ENCODE assay signal across 17 mouse cellular contexts in the genomic region with DNA sequence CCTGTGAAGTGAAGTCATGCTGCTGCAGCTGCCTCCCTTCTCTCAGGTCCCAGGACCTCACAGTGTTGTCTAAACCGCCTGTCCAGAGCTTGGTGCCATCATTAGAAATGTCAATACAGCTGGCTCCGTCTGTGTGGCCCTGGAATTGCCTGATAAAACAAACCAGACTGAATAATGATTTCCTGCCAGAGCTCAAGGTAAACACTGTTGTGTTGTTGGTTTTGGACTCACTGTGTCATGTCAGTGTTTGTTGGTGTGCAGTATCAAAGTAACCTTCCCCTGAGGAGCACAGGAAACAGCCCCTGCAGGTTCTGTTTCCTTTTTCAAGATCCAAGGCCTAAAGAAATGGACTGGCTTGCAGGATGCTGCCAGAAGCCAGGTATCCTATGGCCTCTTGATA.
A peak's percentile ranks its signal among the peaks of the same experiment; 100 is the strongest.
DNase-seq lines count a peak whose midpoint lies in the region; ATAC-seq and TF ChIP-seq lines count a peak whose summit lies in the region.
"Had no signal": no experiment of that assay in that cellular context is flagged by ENCODE, and none has a peak within 500 bp of the region (broad histone marks: within the 10 kb centered on the region; RNA-seq: fewer than 3 reads in every experiment).

No protein-coding gene starts in this region.

- no peak overlapping the region for H3K27ac ChIP-seq in hindbrain, embryonic 10.5 days
- no peak overlapping the region for H3K27ac ChIP-seq in hindbrain, embryonic 11.5 days (ENCODE audit: low read depth, low read length)
- H3K27ac ChIP-seq in liver, embryonic 13.5 days: no peak overlapping the region
- H3K27ac ChIP-seq in thymus, adult 2 months (ENCODE audit: control insufficient read depth, insufficient read depth, low read length): no peak overlapping the region
- H3K27ac ChIP-seq: hindbrain, embryonic 15.5 days; left cerebral cortex, adult 2 months; midbrain, embryonic 12.5 days had no signal

- no peaks in the 10 kb centered on the region for H3K27me3 ChIP-seq in hindbrain, embryonic 10.5 days (ENCODE audit: insufficient read depth, poor library complexity, severe bottlenecking)
- no peaks in the 10 kb centered on the region for H3K27me3 ChIP-seq in hindbrain, embryonic 11.5 days (ENCODE audit: control insufficient read depth, insufficient read depth, low read length)
- H3K27me3 ChIP-seq in liver, embryonic 13.5 days: no peaks in the 10 kb centered on the region
- H3K27me3 ChIP-seq in thymus, adult 2 months (ENCODE audit: control insufficient read depth, insufficient read depth, low read length): no peaks in the 10 kb centered on the region
- H3K27me3 ChIP-seq: hindbrain, embryonic 15.5 days; midbrain, embryonic 12.5 days had no signal

- H3K4me2 ChIP-seq in hindbrain, embryonic 11.5 days (replicated peaks; ENCODE audit: low read depth, low read length): no peak overlapping the region
- no peak overlapping the region for H3K4me2 ChIP-seq in liver, embryonic 13.5 days
- H3K4me2 ChIP-seq: hindbrain, embryonic 15.5 days; midbrain, embryonic 12.5 days had no signal

- peaks cover 94% of the 10 kb centered on the region for H3K36me3 ChIP-seq in hindbrain, embryonic 10.5 days
- H3K36me3 ChIP-seq in hindbrain, embryonic 11.5 days (ENCODE audit: control insufficient read depth, insufficient read depth, low read length): peaks cover 2% of the 10 kb centered on the region; the same call in 1 of the 2 replicates
- peaks cover 58% of the 10 kb centered on the region for H3K36me3 ChIP-seq in liver, embryonic 13.5 days
- no peaks in the 10 kb centered on the region for H3K36me3 ChIP-seq in thymus, adult 2 months (ENCODE audit: control insufficient read depth, insufficient read depth, low read length)

- TF ChIP-seq POLR2A in thymus, adult 2 months (IDR thresholded peaks at IDR 0.05; ENCODE audit: control insufficient read depth, extremely low read depth, insufficient read depth, low read length, poor library complexity): no peak

- no peaks in the 10 kb centered on the region for H3K9me3 ChIP-seq in hindbrain, embryonic 10.5 days
- H3K9me3 ChIP-seq in hindbrain, embryonic 11.5 days (ENCODE audit: control insufficient read depth, low read length): no peaks in the 10 kb centered on the region
- no peaks in the 10 kb centered on the region for H3K9me3 ChIP-seq in liver, embryonic 13.5 days (replicated peaks)
- H3K9me3 ChIP-seq: hindbrain, embryonic 15.5 days; midbrain, embryonic 12.5 days had no signal

- no peak overlapping the region for H3K4me3 ChIP-seq in hindbrain, embryonic 10.5 days
- H3K4me3 ChIP-seq in hindbrain, embryonic 11.5 days (ENCODE audit: low read depth, low read length): no peak overlapping the region
- no peak overlapping the region for H3K4me3 ChIP-seq in liver, embryonic 13.5 days (replicated peaks)
- H3K4me3 ChIP-seq in thymus, adult 2 months (ENCODE audit: control insufficient read depth, insufficient read depth, low read length): no peak overlapping the region
- H3K4me3 ChIP-seq: hindbrain, embryonic 15.5 days; left cerebral cortex, adult 2 months; midbrain, embryonic 12.5 days; myocyte had no signal

- WGBS in hindbrain, embryonic 10.5 days: 66% methylated on average over 2 of the region's 2 CpGs
- WGBS in hindbrain, embryonic 11.5 days: 51% methylated on average over 2 of the region's 2 CpGs
- WGBS in liver, embryonic 13.5 days (ENCODE audit: insufficient replicate concordance): 38% methylated on average over 2 of the region's 2 CpGs
- 90% methylated on average over 2 of the region's 2 CpGs for WGBS in thymus, adult 2 months

- no peak for ATAC-seq in hindbrain, embryonic 11.5 days (ENCODE audit: low FRiP score)
- peak; percentile 65 for ATAC-seq in liver, embryonic 13.5 days (ENCODE audit: low read depth)
- ATAC-seq: CD4-positive, CD25-positive, alpha-beta regulatory T cell, adult 4 months had no signal

- no peak for TF ChIP-seq CTCF in thymus, adult 2 months (IDR thresholded peaks at IDR 0.05; ENCODE audit: borderline replicate concordance, control insufficient read depth, extremely low read depth, insufficient read depth, low read length, poor library complexity)

- peak; percentile 6 for DNase-seq in hindbrain, embryonic 10.5 days (ENCODE audit: low spot score)
- no peak for DNase-seq in hindbrain, embryonic 11.5 days (ENCODE audit: low spot score)
- peak; percentile 20 for DNase-seq in embryo, embryonic 9.5 days (ENCODE audit: extremely low spot score)
- DNase-seq in liver, embryonic 13.5 days: no peak
- peak; percentile 44 for DNase-seq in lung, postnatal 25 days (ENCODE audit: low spot score)
- DNase-seq in spleen, postnatal 14 days (ENCODE audit: low spot score in 2 of 2): no peak
- no peak for DNase-seq in adrenal gland, postnatal 36 days
- DNase-seq in thymus, adult 2 months: no peak
- DNase-seq: cerebellum, adult 9-10 months; gastrocnemius, postnatal 36 days; right cerebral cortex, postnatal 25 days; thymus, postnatal 14 days had no signal

- H3K4me1 ChIP-seq in hindbrain, embryonic 10.5 days (replicated peaks): peaks cover 13% of the 10 kb centered on the region; the same call in 1 of the 2 replicates
- H3K4me1 ChIP-seq in hindbrain, embryonic 11.5 days (replicated peaks; ENCODE audit: control insufficient read depth, insufficient read depth, low read length): no peaks in the 10 kb centered on the region
- peaks cover 8% of the 10 kb centered on the region for H3K4me1 ChIP-seq in liver, embryonic 13.5 days (replicated peaks)
- H3K4me1 ChIP-seq in thymus, adult 2 months (replicated peaks; ENCODE audit: control insufficient read depth, insufficient read depth, low read length): no peaks in the 10 kb centered on the region
- H3K4me1 ChIP-seq: hindbrain, embryonic 15.5 days; midbrain, embryonic 12.5 days had no signal

- no peak overlapping the region for H3K9ac ChIP-seq in hindbrain, embryonic 11.5 days (ENCODE audit: low read depth, low read length)
- H3K9ac ChIP-seq in liver, embryonic 13.5 days: no peak overlapping the region
- H3K9ac ChIP-seq: hindbrain, embryonic 15.5 days; midbrain, embryonic 12.5 days had no signal

Comparison
In these comparisons a context has a peak if more than half of its experiments do, and no peak if none do; other contexts are left out.
1. DNase-seq: peak in hindbrain, embryonic 10.5 days (single experiment), embryo, embryonic 9.5 days (single experiment) and lung, postnatal 25 days (single experiment); none in hindbrain, embryonic 11.5 days (single experiment), liver, embryonic 13.5 days (single experiment), spleen, postnatal 14 days (0 of 2), adrenal gland, postnatal 36 days (0 of 2) and thymus, adult 2 months (single experiment).